Mouse (Mus musculus) heart, adult 2 months (tissue): ENCODE data around the gene Rimbp2.

ENCODE experiments used
- CTCF ChIP-seq: fragments of 200-600 bp; IDR thresholded peaks from 2 replicates; pipeline ENCODE4 v1.8.1; 2022; ENCODE audit warnings: antibody characterized with exemption, mild to moderate bottlenecking, moderate library complexity
- EP300 ChIP-seq: fragments of 200-500 bp; IDR thresholded peaks from 2 replicates; pipeline ENCODE4 v1.6.1; 2011; ENCODE audit warnings: low read depth, low read length, control low read depth; ENCODE audit not compliant: insufficient read depth
- POLR2A ChIP-seq: fragments of 200-500 bp; IDR thresholded peaks from 2 replicates; pipeline ENCODE4 v1.6.1; 2011; ENCODE audit warnings: mild to moderate bottlenecking, low read depth, low read length, control low read depth; ENCODE audit not compliant: insufficient read depth

DNA sequence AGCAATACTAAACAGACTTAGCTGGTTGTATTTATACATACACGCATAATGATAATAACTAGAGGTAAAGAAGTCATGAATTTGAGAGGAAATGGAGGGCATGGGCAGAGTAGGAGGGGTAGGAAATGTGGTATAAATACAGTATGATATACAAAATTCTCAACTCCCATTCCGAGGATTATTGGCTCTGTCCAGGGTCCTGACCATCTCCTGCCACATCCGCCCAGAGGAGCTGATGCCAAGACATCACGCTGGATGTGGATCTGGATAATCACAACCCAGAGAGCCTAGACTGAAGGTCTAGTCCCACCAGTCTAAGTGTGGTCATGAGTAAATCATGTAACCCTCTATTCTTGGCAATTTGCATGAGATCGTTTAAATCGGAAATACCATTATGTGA lies 100.5 kb downstream of the Rimbp2 start:
- no peak for TF ChIP-seq CTCF
- no peak for TF ChIP-seq POLR2A
- no peak for TF ChIP-seq EP300
